Mouse (Mus musculus) adrenal gland, postnatal 0 days (tissue): ENCODE data around the gene Lrrc73. TPM values are rescaled to one million over a fixed set of nuclear protein-coding genes. Genes with fewer than 3 reads are reported as not detected.

ENCODE experiments used
- microRNA-seq: library from miRNA; unstranded; fragments of <30 nt; microRNA quantifications from one replicate; pipeline ENCODE4, GENCODE M21; 2016; ENCODE audit warnings: borderline replicate concordance; ENCODE audit not compliant: insufficient number of aligned reads
- polyA plus RNA-seq: library from polyadenylated mRNA; unstranded; fragments of >200 nt; fragmentation: Nextera tagmentation; extraction: Ambion mirVana; gene quantifications from 2 replicates; pipeline ENCODE4 v1.2.1, GENCODE M21; 2015

The Lrrc73 gene
- polyA plus RNA-seq, result 2.7 TPM in 2 replicates

GRCm38 (mm10) chr17:46253452-46254084, at the start of gene Lrrc73:
Lrrc73 (plus strand) TSS chr17:46253531.

GRCm38 (mm10) chr17:46247512-46248188, 5.7 kb upstream of the Lrrc73 start, which contains the start of the genes Polr1c and Yipf3:
Polr1c (minus strand) TSS chr17:46248054.
Yipf3 (plus strand) TSS chr17:46248080.

GRCm38 (mm10) chr17:46282483-46283123, 29.3 kb downstream of the Lrrc73 start, which contains the start of gene Tjap1:
Tjap1 (minus strand) TSS chr17:46283026.

GRCm38 (mm10) chr17:46297364-46298219, 44.3 kb downstream of the Lrrc73 start, which contains the start of gene Dlk2:
Dlk2 (plus strand) TSS chr17:46297421.

Small RNA genes lying within 50 kb of the gene (microRNA-seq; reads per million reads assigned to microRNA genes)
- gene Mir693, result not detected

Other genes starting within 250 kb of the Lrrc73 start
- gene Vegfa, start 221.2 kb upstream of the Lrrc73 start, polyA plus RNA-seq, result 2.6 and 6.2 TPM in 2 replicates
- gene Mrps18a, start 142.5 kb upstream of the Lrrc73 start, polyA plus RNA-seq, result 133 and 158 TPM in 2 replicates
- 24.7 and 33.6 TPM in 2 replicates for gene Rsph9, start 109.3 kb upstream of the Lrrc73 start, polyA plus RNA-seq
- 22.5 and 27.2 TPM in 2 replicates for gene Mad2l1bp, start 100.0 kb upstream of the Lrrc73 start, polyA plus RNA-seq
- 15.1 and 23.4 TPM in 2 replicates for gene Gtpbp2, start 92.5 kb upstream of the Lrrc73 start, polyA plus RNA-seq
- gene Polh, start 50.9 kb upstream of the Lrrc73 start, polyA plus RNA-seq, result 12.1 and 18.7 TPM in 2 replicates
- gene Xpo5, start 50.7 kb upstream of the Lrrc73 start, polyA plus RNA-seq, result 16.4 and 37.0 TPM in 2 replicates
- gene Polr1c, start 5.5 kb upstream of the Lrrc73 start, polyA plus RNA-seq, result 79.4 and 112 TPM in 2 replicates
- gene Yipf3, start 5.5 kb upstream of the Lrrc73 start, polyA plus RNA-seq, result 94.3 and 154 TPM in 2 replicates
- 18.1 and 25.6 TPM in 2 replicates for gene Tjap1, start 29.5 kb downstream of the Lrrc73 start, polyA plus RNA-seq
- 0.22 and 0.87 TPM in 2 replicates for gene Dlk2, start 43.9 kb downstream of the Lrrc73 start, polyA plus RNA-seq
- 3.3 and 4.3 TPM in 2 replicates for gene Abcc10, start 74.8 kb downstream of the Lrrc73 start, polyA plus RNA-seq
- gene Zfp318, start 130.2 kb downstream of the Lrrc73 start, polyA plus RNA-seq, result 5.7 and 6.8 TPM in 2 replicates
- 1.6 TPM in 2 replicates for gene Crip3, start 175.4 kb downstream of the Lrrc73 start, polyA plus RNA-seq
- 0.22 TPM in 1 of 2 replicates, not detected in the other for gene Slc22a7, start 184.9 kb downstream of the Lrrc73 start, polyA plus RNA-seq
- gene Ttbk1, start 234.1 kb downstream of the Lrrc73 start, polyA plus RNA-seq, result 0.52 and 1.7 TPM in 2 replicates
- 9.2 and 12.5 TPM in 2 replicates for gene Dnph1, start 243.2 kb downstream of the Lrrc73 start, polyA plus RNA-seq